Comparison of ENCODE assay signal across 36 mouse cellular contexts in genomic region chr17:35503849-35504248, GRCm38 (mm10). TPM values are rescaled to one million over a fixed set of nuclear protein-coding genes. Genes with fewer than 3 reads are reported as not detected.
"Had no signal": no experiment of that assay in that cellular context is flagged by ENCODE, and none has a peak within 500 bp of the region (broad histone marks: within the 10 kb centered on the region; RNA-seq: fewer than 3 reads in every experiment).

No protein-coding gene starts in this region.

- ATAC-seq: hindbrain, embryonic 16.5 days; intestine, embryonic 16.5 days; liver, postnatal 0 days had no signal

- H3K4me2 ChIP-seq: heart, embryonic 11.5 days; hindbrain, embryonic 12.5 days; hindbrain, embryonic 14.5 days; kidney, embryonic 15.5 days; limb, embryonic 12.5 days; liver, embryonic 11.5 days; liver, embryonic 13.5 days; liver, embryonic 15.5 days had no signal

- H3K36me3 ChIP-seq: hindbrain, embryonic 10.5 days; hindbrain, embryonic 12.5 days; kidney, embryonic 15.5 days; limb, embryonic 10.5 days; limb, embryonic 12.5 days; liver, embryonic 13.5 days; liver, embryonic 15.5 days had no signal

- H3K9me3 ChIP-seq: hindbrain, embryonic 10.5 days; hindbrain, embryonic 12.5 days; kidney, embryonic 15.5 days; limb, embryonic 10.5 days; limb, embryonic 12.5 days; liver, embryonic 13.5 days; liver, embryonic 15.5 days had no signal

- H3K27ac ChIP-seq: heart, adult 2 months; hindbrain, embryonic 10.5 days; hindbrain, embryonic 12.5 days; hindbrain, embryonic 14.5 days; kidney, embryonic 15.5 days; kidney, postnatal 0 days; layer of hippocampus, adult 2 months; left cerebral cortex, adult 2 months; limb, embryonic 12.5 days; liver, embryonic 13.5 days; liver, embryonic 15.5 days had no signal

- DNase-seq: gastrocnemius, postnatal 14 days; gastrocnemius, postnatal 36 days; heart, adult 11 months; heart, adult 2 months; heart, postnatal 4 days; kidney, adult 11 months; kidney, adult 2 months; kidney, adult 9 months; kidney, postnatal 14 days; kidney, postnatal 36 days; liver; liver, embryonic 13.5 days; liver, postnatal 0 days had no signal

- H3K4me3 ChIP-seq: heart, adult 2 months; hindbrain, embryonic 10.5 days; hindbrain, embryonic 12.5 days; kidney, embryonic 15.5 days; layer of hippocampus, adult 2 months; left cerebral cortex, adult 2 months; limb, embryonic 10.5 days; limb, embryonic 12.5 days; liver, embryonic 13.5 days; liver, embryonic 15.5 days had no signal

- H3K9ac ChIP-seq: hindbrain, embryonic 12.5 days; hindbrain, embryonic 14.5 days; kidney, embryonic 15.5 days; limb, embryonic 12.5 days; liver, embryonic 13.5 days; liver, embryonic 15.5 days; liver, postnatal 0 days had no signal

- H3K4me1 ChIP-seq: liver, embryonic 13.5 days; liver, embryonic 15.5 days had no signal

RNA-seq across cellular contexts. Expression of gene Pou5f1, which starts 2.0 kb away (rescaled TPM):
- total RNA-seq: gastrocnemius, adult 18-20 months; gastrocnemius, adult 8-10 months; gastrocnemius, postnatal 14 days; gastrocnemius, postnatal 36 days; heart, adult 2 months; heart, postnatal 25 days; heart, postnatal 4 days; left cerebral cortex, postnatal 36 days had no signal
- polyA plus RNA-seq: heart, adult 2 months; heart, embryonic 11.5 days; heart, embryonic 14.5 days; heart, embryonic 16.5 days; hindbrain, embryonic 10.5 days; hindbrain, embryonic 12.5 days; hindbrain, embryonic 14.5 days; hindbrain, embryonic 16.5 days; intestine, embryonic 14.5 days; intestine, embryonic 16.5 days; kidney, adult 2 months; kidney, embryonic 15.5 days; kidney, postnatal 0 days; limb, embryonic 10.5 days; liver, embryonic 11.5 days; liver, embryonic 13.5 days; liver, embryonic 15.5 days; liver, postnatal 0 days had no signal

RNA-seq across cellular contexts. Expression of gene Psors1c2, which starts 29.2 kb away (rescaled TPM):
- total RNA-seq: gastrocnemius, adult 18-20 months; gastrocnemius, adult 8-10 months; gastrocnemius, postnatal 14 days; gastrocnemius, postnatal 36 days; heart, adult 2 months; heart, postnatal 25 days; heart, postnatal 4 days; layer of hippocampus, postnatal 10 days had no signal
- polyA plus RNA-seq: gonadal fat pad, adult 2 months; heart, adult 2 months; heart, embryonic 11.5 days had no signal

RNA-seq across cellular contexts. Expression of gene H2-Q10, which starts 34.0 kb away (rescaled TPM):
- polyA plus RNA-seq: hindbrain, embryonic 14.5 days had no signal
